In genomic region chr5:135736544-135736943, GRCm38 (mm10) we compare ENCODE assay signal across 25 mouse cellular contexts. TPM values are rescaled to one million over a fixed set of nuclear protein-coding genes. Genes with fewer than 3 reads are reported as not detected.
"Had no signal": no experiment of that assay in that cellular context is flagged by ENCODE, and none has a peak within 500 bp of the region (broad histone marks: within the 10 kb centered on the region; RNA-seq: fewer than 3 reads in every experiment).

No protein-coding gene starts in this region.

- H3K4me3 ChIP-seq: limb, embryonic 12.5 days; limb, embryonic 15.5 days; liver, embryonic 12.5 days; liver, embryonic 15.5 days; myocyte; neural tube, embryonic 13.5 days; stomach, embryonic 15.5 days had no signal

- H3K27me3 ChIP-seq: limb, embryonic 12.5 days; limb, embryonic 15.5 days; liver, embryonic 12.5 days; liver, embryonic 15.5 days; neural tube, embryonic 13.5 days; stomach, embryonic 15.5 days had no signal

- DNase-seq: kidney, adult 8-10 months; kidney, postnatal 14 days; kidney, postnatal 4 days; left cerebral cortex, postnatal 4 days; lung, adult 2 months; lung, postnatal 14 days; lung, postnatal 4 days; midbrain, embryonic 14.5 days; retina, postnatal 1 day; right cerebral cortex, postnatal 25 days; spleen, adult 18-20 months; thymus, postnatal 25 days had no signal

- H3K4me1 ChIP-seq: limb, embryonic 12.5 days; limb, embryonic 15.5 days; liver, embryonic 15.5 days; neural tube, embryonic 13.5 days; stomach, embryonic 15.5 days had no signal

- H3K27ac ChIP-seq: limb, embryonic 12.5 days; limb, embryonic 15.5 days; liver, embryonic 12.5 days; liver, embryonic 15.5 days; neural tube, embryonic 13.5 days; stomach, embryonic 15.5 days had no signal

RNA-seq across cellular contexts. Expression of gene Styxl1, which starts 41.6 kb away (rescaled TPM):
- total RNA-seq: layer of hippocampus, adult 18-20 months; left cerebral cortex, postnatal 14 days; left cerebral cortex, postnatal 4 days; megakaryocyte progenitor cell, adult 5-6 weeks; megakaryocyte-erythroid progenitor cell, adult 5-6 weeks; monocyte, adult 5-6 weeks had no signal
- polyA plus RNA-seq: limb, embryonic 12.5 days; liver, embryonic 12.5 days; liver, embryonic 15.5 days; midbrain, embryonic 11.5 days; neural tube, embryonic 13.5 days had no signal
